Mouse (Mus musculus): Measurements from ENCODE around the gene Kcnt2. TPM values are rescaled to one million over a fixed set of nuclear protein-coding genes. Genes with fewer than 3 reads are reported as not detected.

The Kcnt2 gene
- polyA plus RNA-seq, 1 experiment from 2014 or later, result 1.0 TPM

- H3K9ac ChIP-seq, result no peak overlapping the region
- H3K27me3 ChIP-seq (replicated peaks), result no peaks in the 10 kb centered on the region
- H3K4me2 ChIP-seq, result no peak overlapping the region
- no peaks in the 10 kb centered on the region for H3K36me3 ChIP-seq
- no peak overlapping the region for H3K4me3 ChIP-seq
- no peaks in the 10 kb centered on the region for H3K9me3 ChIP-seq (replicated peaks)
- no peak for ATAC-seq (ENCODE audit: insufficient number of reproducible peaks, low FRiP score)
- H3K4me1 ChIP-seq (replicated peaks), result peaks cover 5% of the 10 kb centered on the region
- 86% methylated on average over 1 of the region's 1 CpGs for WGBS
- H3K27ac ChIP-seq (ENCODE audit: poor library complexity, severe bottlenecking), result no peak overlapping the region
Observed at GRCm38 (mm10) chr1:140491406-140491805, 245.4 kb downstream of the Kcnt2 start.

GRCm38 (mm10) chr1:140492237-140492636, 246.3 kb downstream of the Kcnt2 start:
- Histone ChIP-seq H3K4me2 (no peak overlapping the region), H3K27ac (ENCODE audit: poor library complexity, severe bottlenecking) (no peak overlapping the region), H3K27me3 (replicated peaks) (no peaks in the 10 kb centered on the region), H3K4me1 (replicated peaks) (peaks cover 5% of the 10 kb centered on the region), H3K4me3 (no peak overlapping the region), H3K9ac (no peak overlapping the region), H3K36me3 (no peaks in the 10 kb centered on the region), H3K9me3 (replicated peaks) (no peaks in the 10 kb centered on the region)
- 79% methylated on average over 2 of the region's 2 CpGs for WGBS
- no peak for ATAC-seq (ENCODE audit: insufficient number of reproducible peaks, low FRiP score)

DNA sequence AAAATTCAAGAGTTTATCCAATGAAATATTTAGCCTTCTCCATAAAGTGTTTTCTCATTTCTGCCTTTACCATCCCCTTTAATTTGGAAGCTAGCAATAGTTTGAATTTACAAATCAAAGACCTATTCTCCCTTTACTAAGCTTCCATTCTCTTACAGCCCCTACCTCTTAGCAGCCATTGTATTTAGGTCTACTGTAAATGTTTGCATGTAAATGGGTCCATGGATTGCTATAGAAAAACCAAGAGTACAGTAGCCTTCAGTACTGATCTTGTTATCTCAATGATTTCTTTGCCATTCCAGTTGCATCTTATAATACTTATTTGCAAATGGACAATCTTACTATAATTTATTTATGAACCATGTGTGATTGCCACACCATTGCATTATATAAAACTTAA, 267.5 kb downstream of the Kcnt2 start:
- Histone ChIP-seq H3K4me3 (no peak overlapping the region), H3K36me3 (no peaks in the 10 kb centered on the region), H3K9me3 (replicated peaks) (no peaks in the 10 kb centered on the region), H3K9ac (no peak overlapping the region), H3K4me1 (replicated peaks) (0 out of 2 replicates have a peak, but pooled peaks cover 3% of the 10 kb centered on the region), H3K27ac (ENCODE audit: poor library complexity, severe bottlenecking) (no peak overlapping the region), H3K4me2 (no peak overlapping the region), H3K27me3 (replicated peaks) (no peaks in the 10 kb centered on the region)
- ATAC-seq (ENCODE audit: insufficient number of reproducible peaks, low FRiP score), result no peak

GRCm38 (mm10) chr1:140531285-140531908, 285.4 kb downstream of the Kcnt2 start:
- WGBS, result 33% methylated on average over 4 of the region's 4 CpGs
- no peak overlapping the region for H3K27ac ChIP-seq (ENCODE audit: poor library complexity, severe bottlenecking)
- no peak for ATAC-seq (ENCODE audit: insufficient number of reproducible peaks, low FRiP score)

DNA sequence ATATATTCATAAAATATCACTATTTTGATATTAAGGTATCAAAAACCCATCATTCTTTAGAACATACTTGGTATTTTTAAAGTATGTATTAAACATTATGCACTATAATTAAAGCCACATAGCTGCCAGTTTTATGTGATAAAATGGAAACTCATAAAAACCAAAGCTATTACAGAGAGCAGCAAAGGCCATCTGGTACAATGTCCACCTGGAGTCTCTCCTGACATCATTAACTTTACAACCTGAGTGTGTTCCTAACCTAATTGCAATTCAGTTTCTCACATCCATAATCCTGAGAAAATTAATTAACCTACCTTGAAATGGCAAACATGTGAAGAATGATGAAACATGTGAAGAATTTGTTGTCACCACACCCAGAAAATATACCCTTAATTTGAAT, 288.9 kb downstream of the Kcnt2 start:
- no peak for ATAC-seq (ENCODE audit: insufficient number of reproducible peaks, low FRiP score)
- Histone ChIP-seq H3K9ac (no peak overlapping the region), H3K9me3 (replicated peaks) (no peaks in the 10 kb centered on the region), H3K27me3 (replicated peaks) (no peaks in the 10 kb centered on the region), H3K27ac (ENCODE audit: poor library complexity, severe bottlenecking) (no peak overlapping the region), H3K4me1 (replicated peaks) (no peaks in the 10 kb centered on the region), H3K36me3 (no peaks in the 10 kb centered on the region), H3K4me3 (no peak overlapping the region), H3K4me2 (no peak overlapping the region)

More at GRCm38 (mm10) chr1:140531285-140531908, 285.4 kb downstream of the Kcnt2 start:
- Histone ChIP-seq H3K4me3 (no peak overlapping the region), H3K4me1 (replicated peaks) (no peaks in the 10 kb centered on the region), H3K27me3 (replicated peaks) (no peaks in the 10 kb centered on the region), H3K4me2 (no peak overlapping the region), H3K9ac (no peak overlapping the region), H3K9me3 (replicated peaks) (no peaks in the 10 kb centered on the region), H3K36me3 (no peaks in the 10 kb centered on the region)

DNA sequence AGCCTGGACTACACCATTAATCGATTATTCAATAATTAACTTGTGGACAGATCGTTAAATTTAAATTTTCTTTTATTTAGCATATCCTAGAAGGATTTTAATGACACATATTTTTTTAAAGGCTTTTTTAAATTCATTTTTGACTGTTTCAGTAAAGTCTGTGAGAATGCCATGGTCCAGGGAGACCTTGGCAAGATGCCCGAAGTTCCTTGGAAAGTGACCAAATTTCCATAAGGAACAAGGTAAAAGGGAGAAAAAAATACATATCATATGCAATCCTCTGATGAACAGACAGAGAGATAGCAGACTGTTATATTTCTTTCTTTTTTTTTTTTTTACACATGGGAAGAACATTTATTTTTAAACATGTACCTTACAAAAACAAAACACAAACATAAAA, 296.1 kb downstream of the Kcnt2 start:
- H3K4me1 ChIP-seq (replicated peaks), result no peaks in the 10 kb centered on the region
- 80% methylated on average over 3 of the region's 3 CpGs for WGBS
- no peaks in the 10 kb centered on the region for H3K9me3 ChIP-seq (replicated peaks)
- no peaks in the 10 kb centered on the region for H3K27me3 ChIP-seq (replicated peaks)
- no peak overlapping the region for H3K9ac ChIP-seq
- no peak overlapping the region for H3K4me2 ChIP-seq
- no peak overlapping the region for H3K27ac ChIP-seq (ENCODE audit: poor library complexity, severe bottlenecking)
- H3K36me3 ChIP-seq, result no peaks in the 10 kb centered on the region
- ATAC-seq (ENCODE audit: insufficient number of reproducible peaks, low FRiP score), result no peak
- H3K4me3 ChIP-seq, result no peak overlapping the region

DNA sequence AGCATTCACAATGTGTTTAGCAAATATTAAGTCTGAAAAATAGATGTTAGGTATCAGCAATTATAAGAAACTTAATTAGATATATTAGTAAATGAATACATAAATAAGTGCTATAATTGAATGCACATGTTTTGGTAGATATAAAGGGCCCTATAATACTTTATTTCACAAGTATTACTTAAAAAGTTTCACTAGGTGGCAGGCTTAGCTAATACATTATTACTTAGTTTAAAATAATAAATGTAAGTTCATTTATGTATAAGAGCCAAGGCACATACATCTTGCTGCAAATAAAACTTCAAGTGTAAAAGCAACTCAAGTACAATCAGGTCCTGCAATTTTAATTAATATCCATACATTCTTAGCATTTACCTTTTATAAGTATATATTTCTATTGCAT, 302.8 kb downstream of the Kcnt2 start:
- no peak for ATAC-seq (ENCODE audit: insufficient number of reproducible peaks, low FRiP score)
- Histone ChIP-seq H3K36me3 (no peaks in the 10 kb centered on the region), H3K4me1 (replicated peaks) (no peaks in the 10 kb centered on the region), H3K4me3 (no peak overlapping the region), H3K9ac (no peak overlapping the region), H3K27ac (ENCODE audit: poor library complexity, severe bottlenecking) (no peak overlapping the region), H3K4me2 (no peak overlapping the region), H3K9me3 (replicated peaks) (no peaks in the 10 kb centered on the region), H3K27me3 (replicated peaks) (no peaks in the 10 kb centered on the region)

DNA sequence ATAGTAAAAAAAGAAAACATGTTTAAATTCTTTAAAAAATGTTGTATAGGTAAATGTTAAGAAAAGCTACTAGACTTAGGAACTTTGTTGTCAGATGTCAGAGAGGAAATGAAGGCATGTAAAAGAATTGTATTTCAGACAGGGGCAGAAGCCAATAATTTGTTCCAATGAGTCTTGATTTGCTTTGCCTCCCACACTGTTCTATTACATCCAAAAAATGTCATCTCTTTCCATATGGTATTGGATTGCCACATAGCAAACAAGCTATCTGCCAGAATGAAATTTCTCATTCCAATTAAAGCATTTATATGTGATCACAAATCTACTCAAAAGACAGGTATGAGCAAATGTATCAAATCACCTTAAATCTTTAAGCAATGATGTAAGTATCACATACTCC, 314.8 kb downstream of the Kcnt2 start:
- H3K27me3 ChIP-seq (replicated peaks), result no peaks in the 10 kb centered on the region
- H3K4me2 ChIP-seq, result no peak overlapping the region

GRCm38 (mm10) chr1:140572141-140572540, 326.2 kb downstream of the Kcnt2 start:
- WGBS, result 74% methylated on average over 7 of the region's 7 CpGs
- no peak overlapping the region for H3K9ac ChIP-seq
- H3K27ac ChIP-seq (ENCODE audit: poor library complexity, severe bottlenecking), result no peak overlapping the region
- H3K4me2 ChIP-seq, result no peak overlapping the region
- no peak for ATAC-seq (ENCODE audit: insufficient number of reproducible peaks, low FRiP score)
- H3K27me3 ChIP-seq (replicated peaks), result no peaks in the 10 kb centered on the region
- no peak overlapping the region for H3K4me3 ChIP-seq
- H3K36me3 ChIP-seq, result no peaks in the 10 kb centered on the region
- H3K4me1 ChIP-seq (replicated peaks), result no peaks in the 10 kb centered on the region
- H3K9me3 ChIP-seq (replicated peaks), result no peaks in the 10 kb centered on the region

More for the DNA sequence above, 314.8 kb downstream of the Kcnt2 start:
- Histone ChIP-seq H3K9ac (no peak overlapping the region), H3K9me3 (replicated peaks) (no peaks in the 10 kb centered on the region), H3K36me3 (no peaks in the 10 kb centered on the region), H3K4me1 (replicated peaks) (no peaks in the 10 kb centered on the region), H3K4me3 (no peak overlapping the region), H3K27ac (ENCODE audit: poor library complexity, severe bottlenecking) (no peak overlapping the region)
- no peak for ATAC-seq (ENCODE audit: insufficient number of reproducible peaks, low FRiP score)

DNA sequence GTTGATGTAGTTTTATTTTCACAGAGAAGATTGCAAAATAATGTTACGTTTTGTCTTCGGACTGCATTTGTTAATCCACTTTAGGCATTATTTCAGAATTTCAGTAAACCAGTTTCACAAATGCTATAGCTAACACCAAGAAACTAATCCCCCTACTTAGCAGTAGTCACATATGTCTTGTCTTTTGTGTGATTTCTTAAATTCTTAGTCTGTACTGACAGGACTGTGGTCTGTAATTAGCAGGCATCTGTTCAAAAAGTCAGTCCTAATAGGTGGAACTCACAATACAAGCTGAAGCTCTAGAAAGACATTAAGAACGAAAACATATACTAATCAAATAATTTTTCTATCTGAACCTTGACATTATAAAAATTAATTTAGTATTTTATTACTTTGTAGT, 332.6 kb downstream of the Kcnt2 start:
- Histone ChIP-seq H3K4me3 (no peak overlapping the region), H3K27me3 (replicated peaks) (no peaks in the 10 kb centered on the region), H3K36me3 (no peaks in the 10 kb centered on the region), H3K4me2 (no peak overlapping the region), H3K9me3 (replicated peaks) (no peaks in the 10 kb centered on the region), H3K9ac (no peak overlapping the region), H3K4me1 (replicated peaks) (no peaks in the 10 kb centered on the region), H3K27ac (ENCODE audit: poor library complexity, severe bottlenecking) (no peak overlapping the region)
- ATAC-seq (ENCODE audit: insufficient number of reproducible peaks, low FRiP score), result no peak
- WGBS, result 84% methylated on average over 3 of the region's 3 CpGs

- H3K4me1 ChIP-seq (replicated peaks), result no peaks in the 10 kb centered on the region
- H3K36me3 ChIP-seq, result no peaks in the 10 kb centered on the region
- WGBS, result 70% methylated on average over 3 of the region's 3 CpGs
- ATAC-seq (ENCODE audit: insufficient number of reproducible peaks, low FRiP score), result no peak
- no peak overlapping the region for H3K9ac ChIP-seq
- no peaks in the 10 kb centered on the region for H3K27me3 ChIP-seq (replicated peaks)
- H3K9me3 ChIP-seq (replicated peaks), result no peaks in the 10 kb centered on the region
- no peak overlapping the region for H3K4me2 ChIP-seq
- H3K4me3 ChIP-seq, result no peak overlapping the region
- H3K27ac ChIP-seq (ENCODE audit: poor library complexity, severe bottlenecking), result no peak overlapping the region
Observed at GRCm38 (mm10) chr1:140588302-140588701, 342.3 kb downstream of the Kcnt2 start.

- no peak for ATAC-seq (ENCODE audit: insufficient number of reproducible peaks, low FRiP score)
- Histone ChIP-seq H3K4me2 (no peak overlapping the region), H3K9ac (no peak overlapping the region), H3K4me1 (replicated peaks) (no peaks in the 10 kb centered on the region), H3K36me3 (no peaks in the 10 kb centered on the region), H3K27me3 (replicated peaks) (no peaks in the 10 kb centered on the region), H3K4me3 (no peak overlapping the region), H3K27ac (ENCODE audit: poor library complexity, severe bottlenecking) (no peak overlapping the region), H3K9me3 (replicated peaks) (no peaks in the 10 kb centered on the region)
- WGBS, result 82% methylated on average over 4 of the region's 4 CpGs
Observed at GRCm38 (mm10) chr1:140608765-140609297, 362.9 kb downstream of the Kcnt2 start.
